Mouse (Mus musculus) hindbrain, embryonic 15.5 days (tissue): Measurements from ENCODE around the gene Dock1. TPM values are rescaled to one million over a fixed set of nuclear protein-coding genes. Genes with fewer than 3 reads are reported as not detected.
A peak's percentile ranks its signal among the peaks of the same experiment; 100 is the strongest.

Source experiments
- ATAC-seq: fragments of 200-750 bp; cut with Nextera tagmentation; 2 replicates; pipeline ENCODE4 v1.8.0; 2017; ENCODE audit warnings: low read depth, moderate number of reproducible peaks, moderate TSS enrichment; ENCODE audit not compliant: low FRiP score
- H3K27ac ChIP-seq: fragments of 300-500 bp; sonication (generic); replicated peaks from 2 replicates; pipeline ENCODE4 v1.5.1; 2015; ENCODE audit warnings: mild to moderate bottlenecking, inconsistent platforms
- H3K27me3 ChIP-seq: fragments of 300-500 bp; sonication (generic); 2 replicates; pipeline ENCODE4 v1.6.1; 2015; ENCODE audit warnings: control low read depth, inconsistent platforms
- H3K36me3 ChIP-seq: fragments of 300-500 bp; sonication (generic); 2 replicates; pipeline ENCODE4 v1.6.1; 2015; ENCODE audit warnings: control low read depth, inconsistent platforms
- H3K4me1 ChIP-seq: fragments of 300-500 bp; sonication (generic); replicated peaks from 2 replicates; pipeline ENCODE4 v1.6.1; 2015; ENCODE audit warnings: control low read depth, inconsistent platforms
- H3K4me2 ChIP-seq: fragments of 300-500 bp; sonication (generic); 2 replicates; pipeline ENCODE4 v1.6.1; 2015; ENCODE audit warnings: moderate library complexity, mild to moderate bottlenecking, inconsistent platforms
- H3K4me3 ChIP-seq: fragments of 300-500 bp; sonication (generic); 2 replicates; pipeline ENCODE4 v1.5.1; 2015; ENCODE audit warnings: mild to moderate bottlenecking, inconsistent platforms
- H3K9ac ChIP-seq: fragments of 300-500 bp; sonication (generic); 2 replicates; pipeline ENCODE4 v1.6.1; 2015; ENCODE audit warnings: inconsistent platforms
- H3K9me3 ChIP-seq: fragments of 300-500 bp; sonication (generic); 2 replicates; pipeline ENCODE4 v1.6.1; 2016; ENCODE audit warnings: control low read depth, inconsistent platforms
- WGBS: fragments of 180-500 bp; shearing (Covaris S2); methylation state at CpG from one replicate; pipeline ENCODE4 v1.1.7; 2015; 5-methylcytosine and 5-hydroxymethylcytosine counted together
- polyA plus RNA-seq: library from polyadenylated mRNA; unstranded; fragments of >200 nt; fragmentation: Nextera tagmentation; extraction: Ambion mirVana; gene quantifications from 2 replicates; pipeline ENCODE4 v1.2.1, GENCODE M21; 2015

Gene Dock1
- polyA plus RNA-seq, 1 experiment from 2014 or later: 9.2 TPM

DNA sequence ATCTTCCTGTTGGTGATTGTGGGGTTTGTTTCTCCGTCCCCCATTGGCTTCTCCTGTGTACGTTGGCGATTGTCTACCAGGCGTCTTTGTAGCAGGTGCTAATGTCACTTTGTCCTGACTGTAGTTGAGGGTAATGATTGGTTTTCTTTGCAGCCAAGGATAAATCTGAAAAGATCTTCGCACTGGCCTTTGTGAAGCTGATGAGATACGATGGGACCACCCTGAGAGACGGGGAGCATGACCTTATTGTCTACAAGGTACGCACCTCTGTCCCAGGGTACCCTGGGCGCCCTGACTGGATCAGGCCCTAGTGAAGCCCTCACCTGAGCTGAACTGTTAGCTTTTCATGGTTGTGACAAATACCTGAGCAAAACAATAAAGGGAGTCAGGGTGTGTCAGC, 100.9 kb downstream of the Dock1 start:
- H3K9ac ChIP-seq: no peak overlapping the region
- no peak overlapping the region for H3K27ac ChIP-seq
- no peak overlapping the region for H3K4me2 ChIP-seq
- no peaks in the 10 kb centered on the region for H3K27me3 ChIP-seq
- peaks cover 30% of the 10 kb centered on the region for H3K4me1 ChIP-seq
- H3K36me3 ChIP-seq: no peaks in the 10 kb centered on the region
- 96% methylated on average over 9 of the region's 9 CpGs for WGBS
- H3K9me3 ChIP-seq: no peaks in the 10 kb centered on the region
- no peak overlapping the region for H3K4me3 ChIP-seq
- no peak for ATAC-seq

DNA sequence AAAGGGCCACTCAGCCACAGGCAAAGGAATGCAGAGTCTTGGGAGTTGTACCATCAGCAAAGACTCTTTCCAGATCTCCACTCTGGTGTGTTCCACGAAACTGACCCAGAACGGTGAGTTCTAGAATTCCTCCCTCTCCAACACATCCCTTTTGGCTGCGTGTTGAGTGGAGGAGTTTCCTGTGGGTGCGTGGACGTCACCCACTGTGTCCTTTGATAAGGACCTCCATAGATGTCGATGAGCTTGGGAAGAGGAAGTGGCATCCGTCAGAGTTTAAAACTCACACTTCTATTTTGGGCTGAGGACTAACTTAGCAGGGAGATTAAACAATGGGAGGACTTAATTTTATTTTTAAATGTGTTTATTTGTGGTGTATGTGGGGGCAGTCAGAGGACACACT, 101.9 kb downstream of the Dock1 start:
- Histone ChIP-seq H3K4me2 (no peak overlapping the region), H3K36me3 (no peaks in the 10 kb centered on the region), H3K9me3 (no peaks in the 10 kb centered on the region), H3K27me3 (no peaks in the 10 kb centered on the region), H3K4me3 (no peak overlapping the region), H3K4me1 (peaks cover 30% of the 10 kb centered on the region), H3K27ac (no peak overlapping the region), H3K9ac (no peak overlapping the region)
- ATAC-seq: no peak
- 91% methylated on average over 7 of the region's 7 CpGs for WGBS

DNA sequence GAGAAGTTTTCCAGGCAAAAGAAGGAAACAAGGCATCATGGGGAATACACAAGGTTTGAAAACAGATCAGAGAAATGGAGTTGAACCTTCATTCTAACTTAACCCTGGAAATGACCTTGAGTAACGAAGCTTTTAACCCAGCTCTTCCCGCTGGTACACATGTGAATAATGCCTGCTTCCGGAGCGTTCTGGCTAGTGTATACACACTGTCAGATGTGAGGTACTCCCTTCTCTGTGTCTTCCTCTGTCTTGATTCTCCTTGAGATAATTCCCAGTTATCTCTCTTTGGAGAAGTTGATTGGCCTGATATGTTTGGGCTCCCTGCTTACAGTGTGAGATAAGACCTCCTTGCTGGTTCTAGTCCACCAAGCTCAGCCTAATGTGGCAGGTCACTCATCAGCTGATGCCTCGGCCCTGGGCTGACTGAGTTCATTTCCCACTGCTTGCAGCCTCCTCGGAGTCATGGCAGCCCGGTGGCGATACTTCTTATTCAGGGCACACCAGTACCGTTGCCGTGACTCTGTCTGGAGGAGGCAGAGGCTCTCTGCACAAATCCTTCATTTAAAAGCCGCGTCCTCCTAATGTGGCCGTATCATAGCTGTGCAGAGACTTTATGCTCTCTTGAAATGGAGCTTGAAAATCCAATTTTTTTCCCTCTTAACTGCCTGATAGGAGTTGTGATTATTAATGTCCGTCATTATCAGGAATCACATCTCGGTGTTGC, 102.6 kb downstream of the Dock1 start:
- H3K9ac ChIP-seq: no peak overlapping the region
- no peaks in the 10 kb centered on the region for H3K36me3 ChIP-seq
- peaks cover 30% of the 10 kb centered on the region for H3K4me1 ChIP-seq
- H3K9me3 ChIP-seq: no peaks in the 10 kb centered on the region
- WGBS: 66% methylated on average over 15 of the region's 15 CpGs
- H3K4me2 ChIP-seq: no peak overlapping the region
- H3K4me3 ChIP-seq: no peak overlapping the region
- no peak overlapping the region for H3K27ac ChIP-seq
- H3K27me3 ChIP-seq: no peaks in the 10 kb centered on the region
- no peak for ATAC-seq

DNA sequence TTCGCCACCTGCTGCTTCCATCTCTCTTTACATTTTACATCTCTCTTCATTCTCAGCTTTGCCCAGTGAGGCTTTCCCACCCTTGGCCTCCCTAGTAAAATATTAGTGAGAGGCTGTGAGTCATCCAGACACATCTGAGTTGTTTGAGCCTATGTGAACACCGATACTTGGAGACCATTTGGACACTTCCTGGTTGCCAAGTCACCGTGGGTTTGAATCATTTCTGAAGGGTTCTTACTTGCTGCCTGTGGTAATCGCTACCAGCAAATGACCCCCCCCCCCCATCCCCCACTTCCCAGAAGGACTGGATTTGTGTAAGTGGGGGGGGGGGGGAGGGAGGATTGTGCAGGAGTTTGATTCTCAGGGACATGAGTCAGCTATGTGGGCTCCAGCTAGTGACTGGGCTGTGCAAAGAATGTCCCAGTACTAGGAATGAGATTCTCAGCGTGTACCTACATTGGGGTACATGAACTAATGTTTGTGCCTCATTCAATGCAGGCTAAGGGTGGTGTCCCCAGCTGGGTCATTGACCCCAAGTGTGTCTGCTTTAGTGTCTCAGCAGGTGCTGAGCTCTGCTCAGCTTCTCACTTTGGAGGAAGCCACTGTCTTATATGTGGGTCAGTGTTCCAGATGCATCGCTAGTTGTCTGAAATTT, 103.4 kb downstream of the Dock1 start:
- ATAC-seq: peak; percentile 44; the same call in 1 of the 2 replicates
- Histone ChIP-seq H3K9ac (no peak overlapping the region), H3K36me3 (no peaks in the 10 kb centered on the region), H3K4me2 (peak overlapping the region; percentile 23; the same call in 1 of the 2 replicates), H3K9me3 (no peaks in the 10 kb centered on the region), H3K4me3 (no peak overlapping the region), H3K27ac (peak overlapping the region; percentile 69), H3K27me3 (no peaks in the 10 kb centered on the region), H3K4me1 (peaks cover 30% of the 10 kb centered on the region)
- 74% methylated on average over 6 of the region's 6 CpGs for WGBS

DNA sequence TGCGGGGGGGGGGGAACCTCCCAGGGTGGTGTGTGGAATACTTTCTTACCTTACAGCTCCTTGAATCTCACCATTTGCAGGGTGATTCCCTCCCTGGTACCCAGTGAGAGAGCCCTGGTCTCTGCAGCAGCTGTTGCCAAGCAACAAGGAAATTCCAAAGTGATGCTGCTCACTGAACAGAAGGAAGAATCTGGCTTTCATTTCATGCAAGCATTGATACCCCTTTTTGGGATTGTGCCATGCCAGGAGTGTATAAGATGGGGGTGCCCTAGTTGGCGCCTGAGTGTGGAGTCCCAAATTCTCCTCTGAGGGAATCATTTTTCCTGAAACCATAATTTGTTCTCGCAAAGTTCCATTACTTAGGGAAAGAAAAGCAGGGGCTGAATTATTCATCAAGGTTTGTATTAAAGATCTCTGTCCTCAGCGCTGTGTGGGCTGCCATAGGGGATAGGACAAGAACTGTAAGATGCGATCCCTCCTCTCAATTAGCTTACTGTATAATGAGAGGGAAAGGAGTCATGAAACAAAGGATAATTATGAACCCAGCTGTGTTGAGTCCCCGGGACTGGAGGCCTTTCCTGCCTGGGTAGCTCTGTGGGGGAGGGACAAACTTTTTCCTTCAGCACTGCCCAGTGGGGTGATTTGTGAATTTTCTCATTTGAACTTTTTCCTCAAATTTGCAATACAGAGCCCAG, 104.2 kb downstream of the Dock1 start:
- Histone ChIP-seq H3K4me3 (no peak overlapping the region), H3K4me1 (peaks cover 30% of the 10 kb centered on the region), H3K27ac (peak overlapping the region; percentile 69), H3K9me3 (no peaks in the 10 kb centered on the region), H3K36me3 (no peaks in the 10 kb centered on the region), H3K4me2 (peak overlapping the region; percentile 23; the same call in 1 of the 2 replicates), H3K9ac (no peak overlapping the region), H3K27me3 (no peaks in the 10 kb centered on the region)
- peak; percentile 87 for ATAC-seq
- 44% methylated on average over 6 of the region's 6 CpGs for WGBS

DNA sequence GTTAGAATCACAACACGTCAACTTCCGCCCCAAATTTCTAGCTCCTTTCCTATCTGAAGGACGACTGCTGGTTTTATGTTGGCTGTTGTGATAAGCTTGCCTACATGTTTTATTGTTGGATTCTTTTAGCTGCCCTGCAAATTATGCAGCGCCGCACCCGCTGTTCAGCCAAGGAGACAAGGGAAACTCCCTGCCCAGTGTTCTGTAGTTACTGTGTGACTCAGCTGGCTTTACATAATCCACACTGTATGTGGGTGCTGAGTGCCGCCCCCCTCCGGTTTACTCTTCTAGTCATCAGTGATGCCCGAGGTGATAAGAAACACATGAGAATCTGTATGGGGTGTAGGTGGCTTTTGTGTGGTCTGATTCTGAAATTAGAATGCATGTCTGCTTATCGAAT, 105.2 kb downstream of the Dock1 start:
- Histone ChIP-seq H3K4me2 (no peak overlapping the region), H3K4me1 (peaks cover 30% of the 10 kb centered on the region), H3K36me3 (no peaks in the 10 kb centered on the region), H3K27ac (no peak overlapping the region), H3K4me3 (no peak overlapping the region), H3K27me3 (no peaks in the 10 kb centered on the region), H3K9me3 (no peaks in the 10 kb centered on the region), H3K9ac (no peak overlapping the region)
- ATAC-seq: no peak
- 81% methylated on average over 10 of the region's 10 CpGs for WGBS

DNA sequence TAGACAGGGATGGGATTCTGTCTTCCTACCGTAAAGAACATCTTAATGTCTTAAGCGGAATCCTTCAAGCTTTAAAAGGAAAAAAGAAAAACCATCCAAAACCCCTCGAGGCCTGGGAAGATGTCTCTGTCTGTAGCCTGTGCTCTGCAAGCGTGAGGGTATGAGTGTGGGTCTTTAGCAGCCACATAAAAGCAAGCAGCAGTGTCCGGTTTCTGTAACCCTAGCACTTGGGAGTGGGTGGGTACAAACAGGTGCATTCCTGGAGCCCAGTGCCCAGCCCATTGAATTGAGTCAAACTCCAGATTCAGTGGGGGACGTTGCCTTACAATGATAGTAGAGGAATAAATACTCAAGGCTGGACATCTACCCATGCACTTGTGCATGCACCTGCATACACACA, 105.9 kb downstream of the Dock1 start:
- H3K9ac ChIP-seq: no peak overlapping the region
- no peak for ATAC-seq
- no peak overlapping the region for H3K4me2 ChIP-seq
- WGBS: 80% methylated on average over 6 of the region's 6 CpGs
- peaks cover 30% of the 10 kb centered on the region for H3K4me1 ChIP-seq
- H3K9me3 ChIP-seq: no peaks in the 10 kb centered on the region
- H3K36me3 ChIP-seq: no peaks in the 10 kb centered on the region
- no peak overlapping the region for H3K4me3 ChIP-seq
- no peaks in the 10 kb centered on the region for H3K27me3 ChIP-seq
- H3K27ac ChIP-seq: no peak overlapping the region

DNA sequence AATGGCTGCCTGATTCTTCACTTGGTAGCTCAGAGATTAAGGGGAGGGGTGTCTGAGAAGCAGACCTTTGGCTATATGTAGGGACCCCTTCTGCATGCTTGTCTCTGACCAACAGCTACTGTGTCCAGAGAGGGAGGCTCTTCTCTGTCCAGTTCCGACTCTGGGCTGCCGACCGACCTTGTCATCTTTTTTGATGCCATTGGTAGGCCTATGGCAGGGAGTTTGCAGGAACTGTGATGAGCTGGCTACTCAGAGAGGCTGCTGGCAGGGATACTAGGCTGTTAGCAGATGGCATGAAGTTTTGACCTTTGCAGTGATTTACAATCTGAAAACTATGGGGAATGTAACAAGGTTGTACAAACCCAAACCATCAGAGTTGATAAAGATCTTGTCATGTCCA, 109.3 kb downstream of the Dock1 start:
- no peak overlapping the region for H3K27ac ChIP-seq

DNA sequence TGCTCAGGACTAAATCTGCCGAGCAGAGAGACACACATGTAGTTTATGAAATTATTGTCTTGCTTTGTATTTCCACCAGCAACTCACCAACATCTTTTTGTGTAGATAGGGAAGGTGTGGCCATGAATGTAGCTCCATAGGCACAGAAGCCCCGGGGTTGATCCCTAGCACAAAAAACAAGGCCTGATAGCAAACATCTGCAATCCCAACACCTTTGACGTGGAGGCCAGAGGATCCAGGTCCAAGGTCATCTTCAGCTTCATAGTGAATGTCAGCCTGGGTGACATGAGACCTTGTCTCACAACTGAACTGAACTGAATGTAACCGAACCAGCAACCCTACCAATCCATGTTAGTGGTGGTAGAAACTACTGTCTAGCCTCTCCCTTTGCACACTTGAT, 116.7 kb downstream of the Dock1 start:
- H3K27me3 ChIP-seq: no peaks in the 10 kb centered on the region
- H3K36me3 ChIP-seq: no peaks in the 10 kb centered on the region
- H3K9me3 ChIP-seq: no peaks in the 10 kb centered on the region
- H3K4me1 ChIP-seq: no peaks in the 10 kb centered on the region
- no peak overlapping the region for H3K4me3 ChIP-seq
- 85% methylated on average over 4 of the region's 4 CpGs for WGBS
- no peak overlapping the region for H3K4me2 ChIP-seq
- H3K9ac ChIP-seq: no peak overlapping the region
- no peak for ATAC-seq
- H3K27ac ChIP-seq: no peak overlapping the region

More for the DNA sequence above, 109.3 kb downstream of the Dock1 start:
- H3K9me3 ChIP-seq: no peaks in the 10 kb centered on the region
- no peaks in the 10 kb centered on the region for H3K27me3 ChIP-seq
- ATAC-seq: no peak
- WGBS: 99% methylated on average over 3 of the region's 3 CpGs
- H3K4me2 ChIP-seq: no peak overlapping the region
- peaks cover 11% of the 10 kb centered on the region for H3K4me1 ChIP-seq
- no peak overlapping the region for H3K9ac ChIP-seq
- no peak overlapping the region for H3K4me3 ChIP-seq
- no peaks in the 10 kb centered on the region for H3K36me3 ChIP-seq

DNA sequence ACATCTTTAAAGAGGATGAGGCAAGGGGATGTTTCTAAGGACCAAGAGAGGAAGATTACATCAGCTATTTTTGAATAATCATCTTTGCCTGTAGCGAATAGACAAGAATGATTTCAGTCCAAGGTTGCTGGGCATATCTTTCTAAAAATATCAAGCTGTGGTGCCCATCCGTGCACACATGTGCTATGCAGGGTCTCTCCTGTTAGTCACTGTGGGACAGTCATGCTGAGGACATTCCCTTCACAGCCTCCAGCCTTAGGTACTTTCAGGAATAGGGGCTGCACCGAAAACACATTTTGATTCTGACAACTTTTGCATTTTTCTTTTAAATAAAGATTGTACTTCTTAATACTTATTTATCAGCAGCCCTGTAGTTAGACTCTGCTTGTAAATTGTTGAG, 124.4 kb downstream of the Dock1 start:
- no peaks in the 10 kb centered on the region for H3K9me3 ChIP-seq
- no peaks in the 10 kb centered on the region for H3K4me1 ChIP-seq
- H3K4me3 ChIP-seq: no peak overlapping the region
- 94% methylated on average over 3 of the region's 3 CpGs for WGBS
- H3K27ac ChIP-seq: no peak overlapping the region
- H3K4me2 ChIP-seq: no peak overlapping the region
- H3K27me3 ChIP-seq: no peaks in the 10 kb centered on the region
- no peak for ATAC-seq
- H3K9ac ChIP-seq: no peak overlapping the region
- no peaks in the 10 kb centered on the region for H3K36me3 ChIP-seq

DNA sequence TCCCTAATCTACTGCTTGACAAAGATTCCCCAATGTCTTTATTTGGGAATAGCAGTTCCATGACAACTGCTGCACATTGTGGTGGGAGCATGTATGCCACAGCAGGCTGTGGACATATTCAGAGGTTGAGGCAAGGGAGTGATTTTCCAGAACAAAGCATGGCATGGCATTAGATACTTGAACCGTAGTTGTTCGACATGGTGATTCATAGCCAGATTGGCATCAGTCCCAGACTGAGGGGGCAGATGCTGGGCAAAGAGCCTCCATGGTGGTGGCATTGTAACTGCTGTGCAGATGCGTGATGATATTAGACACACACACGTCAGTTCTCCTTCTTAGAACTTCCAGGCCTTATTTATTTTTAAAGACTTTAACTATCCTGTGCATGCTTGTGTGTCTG, 129.6 kb downstream of the Dock1 start:
- no peaks in the 10 kb centered on the region for H3K9me3 ChIP-seq
- H3K4me3 ChIP-seq: no peak overlapping the region
- no peak for ATAC-seq
- H3K27me3 ChIP-seq: no peaks in the 10 kb centered on the region
- H3K36me3 ChIP-seq: no peaks in the 10 kb centered on the region
- no peak overlapping the region for H3K27ac ChIP-seq
- no peak overlapping the region for H3K9ac ChIP-seq
- no peak overlapping the region for H3K4me2 ChIP-seq
- 39% methylated on average over 4 of the region's 4 CpGs for WGBS
- H3K4me1 ChIP-seq: no peaks in the 10 kb centered on the region

DNA sequence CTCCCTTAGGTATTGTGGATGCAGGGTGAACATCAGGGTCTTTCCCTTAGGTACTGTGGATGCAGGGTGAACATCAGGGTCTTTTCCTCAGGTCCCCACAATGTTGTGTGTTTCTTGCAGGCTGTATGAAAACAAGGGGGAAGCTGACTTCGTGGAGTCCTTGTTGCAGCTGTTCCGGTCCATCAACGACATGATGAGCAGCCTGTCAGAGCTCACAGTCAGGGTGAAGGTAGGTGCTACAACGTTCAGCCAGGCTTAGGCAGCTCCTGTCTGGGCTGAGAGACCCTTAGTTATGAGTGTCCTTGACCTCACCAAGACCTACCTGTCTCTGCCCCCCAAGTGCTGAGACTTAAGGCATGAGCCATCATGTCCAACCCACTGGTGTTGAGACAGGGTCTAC, 134.0 kb downstream of the Dock1 start:
- Histone ChIP-seq H3K27ac (no peak overlapping the region), H3K9ac (no peak overlapping the region), H3K27me3 (no peaks in the 10 kb centered on the region), H3K36me3 (no peaks in the 10 kb centered on the region), H3K4me3 (no peak overlapping the region), H3K9me3 (no peaks in the 10 kb centered on the region), H3K4me2 (no peak overlapping the region), H3K4me1 (no peaks in the 10 kb centered on the region)
- 82% methylated on average over 4 of the region's 4 CpGs for WGBS
- no peak for ATAC-seq
